Mouse (Mus musculus): ENCODE data around the gene Polg2.
"Not testable (repeated sequence)": the region's sequence is repeated elsewhere in the genome, so short reads cannot be mapped to it uniquely, and the experiment has no call there.

Gene Polg2

DNA sequence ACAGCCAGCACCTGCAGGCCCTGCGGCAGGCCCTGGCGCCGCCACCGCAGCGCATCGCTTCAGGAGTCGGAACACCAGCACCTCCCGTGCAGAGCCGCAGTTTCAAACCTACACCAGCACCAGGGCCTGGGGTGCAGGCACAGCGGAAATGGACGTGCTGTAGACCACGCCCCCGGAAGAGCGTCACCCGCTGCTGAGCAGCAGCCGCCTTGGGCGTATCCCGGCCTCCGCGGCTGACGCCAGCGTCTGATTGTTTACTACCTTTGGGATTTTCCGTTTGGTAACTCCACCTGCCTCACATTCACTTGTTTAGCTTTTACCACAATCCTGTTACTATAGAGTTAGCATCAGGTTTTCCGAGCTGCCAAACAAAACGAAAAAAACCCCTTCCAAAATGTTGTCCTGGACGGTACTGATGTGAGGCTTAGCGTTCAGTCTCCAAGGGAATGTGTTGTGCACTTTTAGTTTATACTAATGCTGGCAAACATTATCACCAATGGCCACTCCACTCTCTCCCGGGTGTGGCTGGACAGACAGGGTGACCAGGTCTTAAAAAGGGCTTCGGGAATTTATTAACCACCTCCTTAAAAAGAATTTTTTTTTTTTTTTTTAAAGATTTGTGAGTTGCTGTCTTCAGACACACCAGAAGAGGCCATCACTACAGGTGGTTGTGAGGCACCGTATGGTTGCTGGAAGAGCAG lies at the start of gene Polg2:
Polg2 (minus strand) TSS at position 150 of the 701 bp plus-strand sequence.
- DNase-seq, result peak; percentile 93

- DNase-seq, result no peak
Measured at GRCm38 (mm10) chr11:106828079-106828478, 48.7 kb upstream of the Polg2 start.

DNA sequence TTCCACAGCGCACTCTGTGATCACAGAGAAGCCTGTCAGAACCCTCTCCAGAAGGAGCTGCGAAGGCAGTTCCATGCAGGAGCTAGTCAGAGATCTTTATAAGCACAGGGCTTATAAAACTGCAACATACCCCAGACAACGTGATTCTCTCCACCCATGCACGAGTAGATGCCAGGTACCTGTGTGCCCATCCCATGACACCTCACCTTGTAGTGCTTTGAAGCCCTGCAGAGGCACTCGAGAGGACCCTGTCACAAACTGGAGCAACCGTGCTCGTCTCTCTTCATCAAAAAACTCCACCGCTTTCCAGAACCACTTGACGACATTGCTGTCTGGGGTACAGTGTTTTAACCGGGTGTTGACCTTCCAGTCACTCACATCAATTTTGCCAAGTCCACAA lies 45.1 kb upstream of the Polg2 start:
- peak in 1 of 2 experiments; percentile 20 for DNase-seq

- DNase-seq, result peak in 1 of 2 experiments; percentile 17
Measured at GRCm38 (mm10) chr11:106823741-106824140, 44.4 kb upstream of the Polg2 start.

- peak; percentile 87 to 89 for DNase-seq
Measured at GRCm38 (mm10) chr11:106822911-106823310, 43.6 kb upstream of the Polg2 start.

DNA sequence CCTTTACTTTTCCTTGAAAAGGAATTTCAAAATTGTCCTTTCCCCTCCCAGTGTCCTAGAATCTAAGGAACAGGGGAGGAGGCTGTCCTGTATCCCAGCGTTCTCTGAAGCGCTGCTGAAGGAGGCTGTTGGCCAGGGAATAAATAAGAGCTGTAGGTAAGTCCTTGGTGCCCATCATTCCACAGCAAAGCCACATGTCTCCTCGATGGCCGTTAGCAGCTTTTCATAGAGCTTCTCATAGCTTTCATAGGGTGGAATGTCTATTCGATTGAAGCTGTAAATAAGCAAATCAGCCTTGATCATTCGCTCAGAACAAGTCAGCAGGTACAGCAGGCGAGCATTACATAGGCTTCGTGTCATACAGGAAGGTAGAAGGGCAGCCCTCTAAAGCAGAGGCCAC lies 43.2 kb upstream of the Polg2 start:
- DNase-seq, result peak; percentile 40 to 63

GRCm38 (mm10) chr11:106821397-106821796 lies 42.1 kb upstream of the Polg2 start:
- peak; percentile 28 to 42 for DNase-seq

DNA sequence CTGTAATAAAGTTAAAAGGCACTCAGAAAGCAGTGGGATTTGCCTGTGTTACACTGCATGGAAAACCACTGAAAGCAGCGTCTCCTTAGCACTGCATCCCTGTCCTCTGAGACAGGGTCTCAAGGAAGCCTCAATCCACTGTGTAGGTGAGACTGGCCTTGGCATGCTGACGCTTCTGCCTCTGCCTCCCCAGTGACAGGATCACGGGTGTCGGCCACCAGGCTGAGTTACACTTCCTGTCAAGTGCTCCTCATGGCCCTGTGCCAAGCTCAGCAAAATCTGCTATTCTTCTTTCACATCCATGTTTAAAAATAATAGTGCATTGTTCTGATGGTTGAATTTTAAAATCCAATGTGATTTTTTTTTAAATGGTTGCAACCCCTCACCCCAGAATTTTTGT lies 41.6 kb upstream of the Polg2 start:
- DNase-seq, result peak; percentile 62 to 69

- peak; percentile 64 to 71 for DNase-seq
Measured at GRCm38 (mm10) chr11:106820252-106820651, 40.9 kb upstream of the Polg2 start.

DNA sequence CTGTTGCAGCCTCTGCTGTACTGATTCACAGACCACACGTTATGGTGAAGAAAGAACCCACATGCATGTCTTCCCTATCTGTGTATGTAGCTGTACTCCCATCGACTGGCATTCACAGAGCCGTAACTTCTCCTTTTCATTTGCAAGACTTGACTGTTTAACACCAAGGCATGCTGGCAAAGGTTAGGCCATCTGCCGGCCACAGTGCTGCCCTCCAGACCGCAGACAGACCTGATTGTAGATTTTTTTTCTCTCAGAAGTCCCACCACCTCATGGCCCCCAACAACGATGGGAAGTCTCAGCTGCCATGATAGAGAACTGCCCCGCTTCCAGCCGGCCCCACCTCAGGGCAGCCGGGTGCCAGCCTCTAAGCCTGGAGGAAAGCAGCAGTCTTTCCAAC lies 40.3 kb upstream of the Polg2 start:
- peak; percentile 67 for DNase-seq

DNA sequence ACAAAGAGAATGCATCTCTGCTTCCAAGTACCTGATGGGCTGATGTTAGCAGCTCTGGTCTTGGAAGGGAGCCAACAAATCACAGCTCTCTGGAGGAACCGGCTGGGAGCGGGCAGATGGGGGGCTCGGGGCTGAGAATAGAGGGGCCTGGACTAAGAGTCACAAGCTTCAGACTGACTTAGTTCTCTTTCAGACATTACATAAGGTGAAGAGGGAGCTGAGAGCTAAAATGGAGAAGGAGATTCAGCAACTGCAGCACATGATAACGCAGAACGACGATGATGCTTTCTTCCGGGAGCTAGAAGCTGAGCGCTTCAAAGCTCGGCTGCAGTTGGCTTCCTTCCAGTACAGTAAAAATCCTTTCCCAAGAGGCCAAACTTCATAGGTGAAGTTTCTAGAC lies 39.0 kb upstream of the Polg2 start:
- peak; percentile 74 to 77 for DNase-seq

GRCm38 (mm10) chr11:106817808-106818207 lies 38.5 kb upstream of the Polg2 start:
- peak; percentile 93 to 94 for DNase-seq

DNA sequence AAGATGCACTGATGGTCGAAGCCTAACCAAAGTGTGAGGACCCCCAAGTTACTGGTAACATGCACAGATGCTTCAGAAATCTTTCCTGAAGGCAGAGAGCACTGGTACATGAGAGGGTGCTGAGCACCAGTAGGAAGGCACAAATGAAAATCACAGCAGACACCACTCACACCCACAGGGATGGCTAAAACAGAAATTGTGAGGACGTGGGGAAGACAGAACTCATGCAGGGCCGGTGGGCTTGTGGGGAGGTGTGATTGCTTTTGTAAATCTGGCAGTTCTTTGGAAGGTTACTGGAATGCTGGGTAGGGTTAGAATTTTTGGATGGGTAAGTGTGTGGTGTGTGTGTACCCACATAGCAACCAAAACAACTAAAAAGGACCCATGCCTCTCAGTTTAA lies 37.8 kb upstream of the Polg2 start:
- peak in 1 of 2 experiments; percentile 34 for DNase-seq

GRCm38 (mm10) chr11:106816316-106816715 lies 37.0 kb upstream of the Polg2 start:
- peak; percentile 46 to 54 for DNase-seq

GRCm38 (mm10) chr11:106815761-106816160 lies 36.4 kb upstream of the Polg2 start:
- no peak for DNase-seq

GRCm38 (mm10) chr11:106815331-106815730 lies 36.0 kb upstream of the Polg2 start:
- DNase-seq, result no peak

- DNase-seq, result peak; percentile 88 to 92
Measured at GRCm38 (mm10) chr11:106814601-106815320, 35.4 kb upstream of the Polg2 start.

DNA sequence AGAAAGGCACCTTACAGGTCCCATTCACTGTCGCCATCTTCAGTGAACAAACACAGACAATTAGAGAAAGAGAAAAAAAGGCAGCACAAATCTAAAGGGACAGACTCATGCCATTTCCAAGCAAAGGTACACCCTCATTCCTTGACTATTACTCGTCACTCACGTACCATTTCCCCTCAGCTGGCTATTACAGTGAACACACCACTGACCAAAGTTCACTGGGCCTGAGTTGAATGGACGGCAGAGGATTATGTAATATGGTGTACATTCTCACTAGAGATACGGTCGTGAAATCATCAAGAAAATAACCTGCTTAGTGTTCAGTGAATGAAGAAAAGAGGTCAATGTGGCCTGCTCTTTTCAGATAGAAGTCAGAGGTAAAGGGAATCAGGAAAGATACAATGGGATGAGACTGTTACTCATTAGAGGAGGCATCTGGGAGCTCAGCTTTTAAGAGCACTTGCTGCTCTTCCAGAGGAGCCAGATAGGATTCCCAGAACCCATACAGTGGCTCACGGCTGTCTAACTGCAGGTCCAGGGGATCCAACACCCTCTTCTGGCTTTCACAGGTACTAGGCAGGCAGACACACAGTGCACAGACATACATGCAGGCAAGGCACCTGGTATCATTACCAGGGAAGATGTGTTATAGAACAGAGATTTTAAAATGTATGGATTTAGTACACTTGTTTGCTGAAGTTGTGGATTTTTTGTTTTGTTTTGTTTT lies 33.2 kb upstream of the Polg2 start:
- no peak for DNase-seq

- DNase-seq, result not testable (repeated sequence)
Measured at GRCm38 (mm10) chr11:106807442-106807841, 28.1 kb upstream of the Polg2 start.

DNA sequence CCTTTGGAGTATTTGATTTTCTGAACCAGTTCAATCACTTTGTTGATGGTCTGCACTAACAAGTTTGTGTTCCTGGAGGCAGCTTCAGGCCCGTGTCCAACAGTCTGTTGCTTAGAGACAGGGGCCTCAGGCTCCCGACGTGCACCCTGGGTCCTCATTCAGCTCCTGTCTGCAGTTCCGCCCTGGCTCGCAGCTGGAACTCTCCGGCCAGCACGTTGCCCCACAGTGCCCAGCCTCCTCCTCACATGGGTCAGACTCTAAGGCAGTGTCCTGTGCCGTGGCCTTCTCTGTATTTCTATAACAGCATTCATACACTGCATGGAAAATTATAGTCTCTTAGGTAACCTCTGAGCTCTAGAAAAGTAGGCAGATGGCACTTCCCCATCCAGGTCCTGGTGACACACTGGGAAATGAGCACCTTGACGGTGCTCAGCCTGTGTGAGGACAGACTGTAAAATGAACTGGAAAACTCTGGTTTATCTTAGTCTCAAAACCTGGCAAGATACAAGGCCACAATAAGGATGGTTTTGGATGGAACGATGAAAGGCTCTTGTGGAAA lies 22.8 kb upstream of the Polg2 start:
- DNase-seq, result peak in 1 of 2 experiments; percentile 47

DNA sequence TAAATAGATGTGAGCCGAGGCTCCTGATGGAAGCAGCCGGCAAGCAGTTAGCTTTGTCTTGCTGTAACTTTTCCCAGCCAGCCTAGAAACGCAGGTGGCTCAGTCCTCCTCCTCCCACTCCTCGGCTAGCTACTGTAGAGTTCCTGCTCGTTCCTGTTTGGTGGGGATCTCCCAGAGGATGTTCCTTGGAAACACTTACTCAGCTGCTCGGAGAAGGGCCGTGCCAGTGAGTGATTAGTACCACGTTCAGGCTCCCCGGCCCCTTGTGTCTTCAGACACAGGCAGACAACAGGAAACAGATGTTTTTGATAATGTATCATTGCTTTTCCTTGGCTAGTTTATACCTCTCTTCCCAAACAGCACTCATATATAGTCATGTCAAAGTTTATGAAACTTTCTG lies 16.3 kb upstream of the Polg2 start:
- no peak for DNase-seq

- DNase-seq, result no peak
Measured at GRCm38 (mm10) chr11:106793846-106794245, 14.5 kb upstream of the Polg2 start.

GRCm38 (mm10) chr11:106789649-106790048 lies 10.3 kb upstream of the Polg2 start:
- peak; percentile 38 to 58 for DNase-seq
